Mouse (Mus musculus): ENCODE measurements around the gene Wfdc15a.

The Wfdc15a gene

GRCm38 (mm10) chr2:164180124-164180523 is 19.8 kb downstream of the Wfdc15a start:
- in situ Hi-C loops (cut with MboI; ENCODE audit: low sequenced_read_pairs): no loop called here

DNA sequence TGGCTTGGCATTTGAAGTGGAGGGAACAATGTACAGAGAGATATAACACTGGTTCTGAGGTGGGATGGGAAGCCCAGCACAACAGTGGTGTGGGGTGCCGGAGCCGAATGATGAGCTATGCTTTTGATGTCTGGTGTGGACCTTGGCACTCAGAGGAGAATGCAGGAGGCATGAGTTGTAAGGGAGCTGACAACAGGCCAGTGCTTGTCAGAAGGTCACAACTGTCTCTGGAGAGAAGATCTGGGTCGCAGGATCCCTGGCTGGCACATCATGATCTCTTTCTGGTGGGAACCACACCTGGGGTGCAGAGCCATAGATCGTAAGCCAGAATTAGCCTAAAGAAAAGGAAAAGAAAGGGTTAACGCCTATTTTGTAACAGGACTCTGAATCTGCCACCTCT is 22.1 kb downstream of the Wfdc15a start:
- in situ Hi-C loops (cut with MboI; ENCODE audit: low sequenced_read_pairs): no loop called here

DNA sequence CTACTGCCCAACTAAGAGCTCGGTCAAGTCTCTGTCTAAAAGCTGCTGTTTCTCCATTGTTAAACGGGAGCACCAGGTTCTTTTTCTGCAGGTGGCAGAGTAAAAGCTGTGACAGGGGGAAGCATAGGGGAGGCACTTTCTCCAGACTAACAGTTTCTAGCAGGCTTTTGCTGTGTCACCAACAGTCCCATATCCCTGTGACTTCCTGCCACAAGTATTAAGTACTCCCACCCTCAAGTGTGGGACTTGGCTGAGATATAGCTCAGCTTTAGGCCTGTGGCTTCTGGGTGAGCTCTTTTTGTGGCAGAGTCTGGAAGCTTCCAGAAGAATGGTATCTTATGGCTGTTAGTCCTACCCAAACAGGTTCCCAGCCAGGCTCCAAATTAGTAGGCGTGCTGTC is 24.1 kb downstream of the Wfdc15a start:
- in situ Hi-C loops (cut with MboI; ENCODE audit: low sequenced_read_pairs): no loop called here

- in situ Hi-C loops (cut with MboI; ENCODE audit: low sequenced_read_pairs): no loop called here
These were observed 25.1 kb downstream of the Wfdc15a start for GRCm38 (mm10) chr2:164174649-164175395.

DNA sequence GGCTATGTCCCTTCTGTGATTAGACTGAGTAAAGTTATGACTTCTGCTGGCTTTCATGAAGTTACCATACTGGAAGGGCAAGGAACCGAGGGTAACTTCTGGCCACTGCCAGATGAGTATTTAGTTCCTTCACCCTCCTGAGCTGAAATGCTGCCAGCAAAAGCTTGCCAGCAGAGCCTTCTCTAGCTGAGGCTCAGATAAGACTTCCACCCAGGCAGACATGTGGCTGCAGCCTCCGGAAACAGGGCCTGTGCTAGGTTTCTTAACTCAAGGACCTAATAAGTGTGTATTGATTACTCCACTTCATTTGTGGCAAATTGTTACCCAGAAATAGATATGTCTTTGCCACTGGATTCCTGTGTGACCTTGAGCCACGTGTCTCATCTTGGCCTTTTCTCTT is 26.5 kb downstream of the Wfdc15a start:
- in situ Hi-C loops (cut with MboI; ENCODE audit: low sequenced_read_pairs): no loop called here

DNA sequence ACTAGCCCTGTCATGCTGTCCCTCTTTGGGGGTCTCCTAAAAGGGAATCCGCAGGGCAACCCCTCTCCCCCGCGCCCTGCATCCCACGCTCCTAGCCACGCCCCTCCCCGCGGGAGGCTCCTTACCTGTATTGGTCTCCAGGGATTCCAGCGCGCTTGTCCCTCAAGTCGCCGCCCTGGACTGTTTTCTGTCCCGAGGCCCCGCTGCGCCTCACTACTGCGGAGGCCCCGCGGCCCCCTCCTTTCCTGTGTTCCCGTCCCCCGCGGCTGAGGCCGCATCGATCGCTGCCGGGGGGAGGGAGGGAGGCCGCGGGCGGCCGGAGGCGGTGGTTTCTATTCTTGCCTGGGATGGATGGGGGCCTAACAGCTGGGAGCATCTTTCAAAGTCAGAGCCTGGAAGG is 29.0 kb downstream of the Wfdc15a start, which contains the start of gene Kcns1:
Gene Kcns1 (minus strand): TSS at position 212 of the 400 bp plus-strand sequence.
- in situ Hi-C loops (cut with MboI; ENCODE audit: low sequenced_read_pairs): no loop called here

- in situ Hi-C loops (cut with MboI; ENCODE audit: low sequenced_read_pairs): no loop called here
These were observed 29.6 kb downstream of the Wfdc15a start for GRCm38 (mm10) chr2:164170326-164170725.

DNA sequence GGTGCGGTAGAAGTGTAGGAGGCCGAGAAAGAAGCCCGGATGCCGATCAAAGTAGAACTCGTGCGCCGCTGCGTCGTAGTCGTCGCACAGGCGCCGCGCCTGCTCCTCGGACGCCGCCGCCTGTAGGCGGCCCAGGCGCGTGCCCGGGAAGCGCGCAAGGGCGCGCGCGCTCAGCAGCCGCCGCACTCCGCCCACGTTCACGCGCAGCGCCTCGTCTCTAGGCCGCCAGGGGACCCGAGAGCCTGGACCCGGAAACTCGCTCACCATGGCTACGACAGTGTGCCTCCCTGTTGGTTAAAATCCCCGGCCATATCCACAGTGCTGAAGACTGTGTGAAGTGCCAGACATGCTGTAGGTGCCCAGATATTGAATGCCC is 31.4 kb downstream of the Wfdc15a start:
- in situ Hi-C loops (cut with MboI; ENCODE audit: low sequenced_read_pairs): no loop called here

DNA sequence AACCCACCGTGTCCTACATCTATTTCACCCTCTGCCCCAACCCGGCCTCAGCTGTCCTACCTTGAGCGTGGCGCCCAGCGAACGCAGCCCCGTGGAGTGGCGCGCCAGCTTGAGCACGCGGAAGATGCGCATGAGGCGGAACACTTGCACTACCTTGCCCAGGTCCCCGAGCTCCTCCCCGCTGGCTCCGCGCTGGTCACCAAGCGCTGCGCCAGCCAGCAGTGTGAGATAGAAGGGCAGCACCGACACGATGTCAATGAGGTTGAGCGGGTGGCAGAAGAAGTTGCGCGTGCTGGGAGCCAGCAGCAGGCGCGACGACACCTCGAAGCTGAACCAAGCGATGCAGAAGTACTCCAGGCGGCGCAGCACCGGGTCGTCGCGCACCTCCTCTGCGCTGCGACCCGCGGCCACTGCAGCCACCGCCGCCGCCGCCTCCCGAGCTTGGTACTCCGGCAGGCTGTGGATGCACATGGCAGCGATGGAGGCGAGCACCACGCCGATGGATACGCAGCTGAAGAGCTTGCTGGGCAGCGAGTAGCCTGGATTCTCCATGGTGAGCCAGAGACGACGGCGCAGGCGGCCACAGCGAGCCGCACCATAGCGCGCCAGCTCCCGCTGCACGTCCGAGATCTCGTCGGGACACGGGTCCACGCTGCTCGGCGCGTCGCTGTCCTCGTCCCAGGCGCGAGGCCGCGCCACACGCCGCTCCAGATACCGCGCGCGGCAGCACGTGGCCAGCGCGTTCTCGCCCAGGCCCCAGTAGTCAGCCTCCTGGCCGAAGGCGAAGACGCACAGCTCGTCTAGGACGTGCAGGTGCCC is 32.0 kb downstream of the Wfdc15a start:
- in situ Hi-C loops (cut with MboI; ENCODE audit: low sequenced_read_pairs): no loop called here

GRCm38 (mm10) chr2:164164941-164165340 is 35.0 kb downstream of the Wfdc15a start:
- in situ Hi-C loops (cut with MboI; ENCODE audit: low sequenced_read_pairs): no loop called here

DNA sequence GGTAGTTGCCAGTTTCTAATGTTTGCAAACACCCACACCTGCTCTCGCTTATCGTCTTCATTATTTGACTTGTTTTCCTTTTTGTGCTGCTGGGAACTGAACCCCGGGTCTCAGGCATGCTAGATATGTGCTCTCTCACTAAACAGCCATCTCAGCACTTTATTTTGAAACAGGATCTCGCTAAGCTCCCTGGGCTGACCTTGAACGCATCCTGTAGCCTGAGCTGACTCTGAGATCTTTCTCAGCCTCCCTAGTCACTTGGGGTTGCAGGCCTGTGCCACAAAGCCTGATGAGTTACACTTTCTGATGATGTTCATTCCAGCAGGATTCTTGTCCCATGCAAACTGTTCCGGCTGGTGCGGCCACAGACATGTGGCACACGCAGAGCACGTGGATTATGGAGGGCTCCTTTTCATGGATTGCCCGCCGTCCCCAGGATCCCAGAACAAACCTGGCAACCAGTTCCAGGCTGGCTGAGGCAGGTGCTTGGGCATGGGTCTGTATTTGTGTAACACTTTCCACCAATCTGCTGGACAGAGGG is 38.3 kb downstream of the Wfdc15a start:
- in situ Hi-C loops (cut with MboI; ENCODE audit: low sequenced_read_pairs): no loop called here

GRCm38 (mm10) chr2:164158838-164159237 is 41.1 kb downstream of the Wfdc15a start:
- in situ Hi-C loops (cut with MboI; ENCODE audit: low sequenced_read_pairs): no loop called here

GRCm38 (mm10) chr2:164156158-164156557 is 43.8 kb downstream of the Wfdc15a start:
- in situ Hi-C loops (cut with MboI; ENCODE audit: low sequenced_read_pairs): no loop called here

DNA sequence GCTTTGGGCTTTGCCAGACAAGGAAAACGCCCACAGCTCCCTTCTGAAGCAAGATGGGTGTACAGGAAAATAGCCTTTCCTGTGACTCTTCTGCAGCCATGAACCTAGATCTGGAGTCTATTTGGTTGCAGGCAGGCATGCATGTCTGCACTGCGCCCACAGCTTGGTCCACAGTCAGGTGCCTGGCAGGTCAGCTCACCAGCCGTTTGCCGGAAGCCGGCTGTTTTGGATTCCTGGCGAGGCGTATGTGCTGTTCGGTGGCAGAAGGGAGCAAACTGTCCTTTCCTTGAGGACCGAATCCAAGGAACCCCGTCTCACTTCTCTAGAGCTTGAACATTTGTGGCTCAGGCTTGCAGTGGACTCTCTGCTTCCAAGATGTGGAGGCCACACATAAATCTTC is 45.9 kb downstream of the Wfdc15a start:
- in situ Hi-C loops (cut with MboI; ENCODE audit: low sequenced_read_pairs): no loop called here

DNA sequence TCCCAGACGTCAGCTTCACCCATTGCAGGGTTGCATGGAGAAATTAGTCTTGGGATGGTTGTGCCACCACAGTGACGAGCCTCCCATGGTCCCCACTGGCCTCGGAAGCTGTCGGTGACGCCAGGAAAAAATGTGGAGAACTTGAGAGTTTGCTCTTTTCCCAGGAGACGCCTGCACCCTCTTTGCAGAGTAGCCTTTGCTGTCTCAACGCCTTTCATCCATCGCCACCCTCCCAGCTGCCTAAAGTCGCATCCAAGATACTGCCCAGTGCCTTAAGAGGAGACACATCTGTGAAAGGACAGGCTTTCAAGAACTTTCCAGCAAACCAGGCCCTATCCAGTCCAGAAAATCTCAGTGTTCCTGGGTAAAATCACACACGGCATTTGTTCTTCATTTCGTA is 47.6 kb downstream of the Wfdc15a start:
- in situ Hi-C loops (cut with MboI; ENCODE audit: low sequenced_read_pairs): no loop called here

DNA sequence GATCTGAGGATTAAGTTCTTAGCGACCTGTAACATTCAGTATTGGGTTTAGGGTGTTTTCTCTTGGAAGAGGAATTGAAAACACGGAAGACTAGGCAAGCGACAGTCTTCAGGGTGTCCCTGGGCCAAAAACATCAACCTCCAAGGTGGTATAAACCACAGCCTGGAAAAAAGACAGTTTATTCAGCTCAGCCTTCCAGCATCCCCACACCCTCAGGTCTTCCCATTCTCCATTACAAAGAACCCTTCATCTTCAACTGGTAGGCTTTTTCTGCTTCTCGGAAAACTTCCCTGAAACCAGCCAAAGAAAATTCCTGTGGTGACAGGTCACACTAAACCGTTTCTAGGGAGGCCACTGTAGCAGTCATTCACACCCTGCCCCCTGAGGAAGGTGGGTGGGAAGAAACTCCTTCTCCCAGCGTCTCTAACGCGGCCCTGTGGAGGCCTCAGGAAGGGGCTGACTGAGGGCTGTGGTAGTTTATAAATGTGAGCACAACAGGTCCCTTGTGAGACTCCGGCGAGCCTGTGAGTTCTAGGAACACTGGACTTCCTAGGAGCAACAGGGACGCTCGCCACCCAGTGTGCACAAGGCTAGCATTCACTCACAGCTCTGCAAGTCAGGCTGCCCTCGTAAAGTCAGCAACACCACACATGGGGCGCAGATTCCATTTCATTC is 49.7 kb downstream of the Wfdc15a start:
- in situ Hi-C loops (cut with MboI; ENCODE audit: low sequenced_read_pairs): no loop called here
